Mouse (Mus musculus) MEL (cell line): ENCODE measurements around the gene Gpx3.

Source experiments
- CTCF ChIP-seq, 3 experiments: IDR thresholded peaks in 2 of 3; conservative IDR thresholded peaks in 1 of 3; 2 replicates each; pipeline ENCODE4 v1.5.1; 2011 to 2012; ENCODE audit warnings: low read length in 3 of 3, low read depth in 2 of 3, mild to moderate bottlenecking in 2 of 3, improper control_type of control experiment in 1 of 3, inconsistent platforms in 1 of 3, mixed read lengths in 1 of 3, moderate library complexity in 1 of 3; ENCODE audit not compliant: control insufficient read depth in 1 of 3, insufficient read depth in 1 of 3, poor library complexity in 1 of 3, severe bottlenecking in 1 of 3
- GATA1 ChIP-seq: IDR thresholded peaks from 2 replicates; pipeline ENCODE4 v1.6.1; 2011; ENCODE audit warnings: low read depth, low read length, improper control_type of control experiment
- MAZ ChIP-seq: IDR thresholded peaks from 2 replicates; pipeline ENCODE4 v1.6.1; 2012; ENCODE audit warnings: low read depth, mild to moderate bottlenecking, inconsistent platforms, low read length, improper control_type of control experiment
- NRF1 ChIP-seq: IDR thresholded peaks from 2 replicates; pipeline ENCODE4 v1.6.1; 2014; ENCODE audit warnings: low read depth, mild to moderate bottlenecking, inconsistent platforms, low read length, improper control_type of control experiment, moderate library complexity; ENCODE audit not compliant: poor library complexity, insufficient read depth, severe bottlenecking
- POLR2A ChIP-seq, 2 experiments: IDR thresholded peaks; 2 replicates each; pipeline ENCODE4 v1.6.1; 2011 to 2012; ENCODE audit warnings: low read length in 2 of 2, mild to moderate bottlenecking in 2 of 2, control low read depth in 1 of 2, improper control_type of control experiment in 1 of 2, low read depth in 1 of 2, moderate library complexity in 1 of 2; ENCODE audit not compliant: control insufficient read depth in 1 of 2, insufficient read depth in 1 of 2, poor library complexity in 1 of 2
- RAD21 ChIP-seq: IDR thresholded peaks from 2 replicates; pipeline ENCODE4 v1.6.1; 2011; ENCODE audit warnings: mild to moderate bottlenecking, low read depth, low read length, improper control_type of control experiment
- TBP ChIP-seq: IDR thresholded peaks from 2 replicates; pipeline ENCODE4 v1.8.0; 2011; ENCODE audit warnings: low read depth, low read length, improper control_type of control experiment
- ZMIZ1 ChIP-seq: IDR thresholded peaks from 2 replicates; pipeline ENCODE4 v1.6.1; 2012; ENCODE audit warnings: low read depth, mild to moderate bottlenecking, inconsistent platforms, low read length, improper control_type of control experiment, moderate library complexity

DNA sequence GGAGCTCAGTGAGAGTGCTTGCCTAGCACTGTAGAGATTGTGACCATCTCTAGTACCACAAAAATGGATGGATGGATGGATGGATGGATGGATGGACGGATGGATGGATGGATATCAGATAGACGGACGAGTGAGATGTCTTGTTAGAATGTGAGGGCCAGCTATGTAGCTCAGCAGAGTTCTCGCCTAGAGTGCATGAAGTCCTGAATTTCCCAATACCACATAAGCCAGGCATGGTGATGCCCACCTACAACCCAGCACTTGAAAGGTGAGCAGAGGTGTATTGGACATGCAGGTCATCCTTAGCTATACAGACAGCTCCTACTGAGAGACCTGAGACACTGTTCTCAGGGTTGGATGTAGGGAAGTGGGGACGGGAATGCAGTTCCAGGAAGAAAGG lies 10.9 kb upstream of the Gpx3 start:
- no peak for TF ChIP-seq CTCF (IDR thresholded peaks at IDR 0.05 in 2 of 3, conservative IDR thresholded peaks at IDR 0.05 in 1 of 3; ENCODE audit: control insufficient read depth in 1 of 3, insufficient read depth in 1 of 3, low read depth in 2 of 3, low read length in 3 of 3, poor library complexity in 1 of 3, severe bottlenecking in 1 of 3)
- no peak for TF ChIP-seq POLR2A (IDR thresholded peaks at IDR 0.05; ENCODE audit: control insufficient read depth in 1 of 2, insufficient read depth in 1 of 2, low read depth in 1 of 2, low read length in 2 of 2, poor library complexity in 1 of 2)
- no peak for TF ChIP-seq RAD21
- no peak for TF ChIP-seq MAZ
- no peak for TF ChIP-seq ZMIZ1
- no peak for TF ChIP-seq TBP
- no peak for TF ChIP-seq NRF1
- TF ChIP-seq GATA1, result no peak
